Mouse (Mus musculus) small intestine, adult 2 months (tissue): ENCODE results near the gene Cited2.

Experiments
- CTCF ChIP-seq: fragments of 200-500 bp; IDR thresholded peaks from 2 replicates; pipeline ENCODE4 v1.5.1; 2012; ENCODE audit warnings: low read depth, mild to moderate bottlenecking, control low read depth, inconsistent platforms, low read length, moderate library complexity, mixed read lengths; ENCODE audit not compliant: insufficient replicate concordance, insufficient read length; ENCODE audit errors: extremely low read depth
- POLR2A ChIP-seq: fragments of 200-500 bp; IDR thresholded peaks from 2 replicates; pipeline ENCODE4 v1.6.1; 2012; ENCODE audit warnings: low read depth, mild to moderate bottlenecking, control low read depth, inconsistent platforms, low read length, moderate library complexity

DNA sequence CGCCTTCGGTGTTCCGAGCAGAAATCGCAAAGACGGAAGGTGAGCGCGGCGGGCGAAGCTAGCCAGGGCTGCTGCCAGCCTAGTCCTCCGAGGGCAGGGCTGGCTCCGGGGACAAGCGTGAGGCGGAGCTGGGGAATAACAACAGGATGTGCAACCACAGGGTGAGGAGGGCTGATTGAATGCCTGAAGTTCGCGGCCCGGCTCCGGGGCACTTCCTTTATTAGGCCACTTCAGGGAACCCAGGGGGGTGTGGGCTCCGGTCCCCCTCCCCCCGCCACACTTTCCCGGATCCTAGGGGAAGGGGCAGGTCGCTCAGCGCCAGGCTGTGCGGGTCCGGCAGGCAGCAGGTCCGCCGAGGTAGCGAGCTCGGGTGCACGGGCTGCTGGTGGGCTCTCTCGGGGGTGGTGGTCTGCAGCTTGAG, 413 bp downstream of the Cited2 start:
- TF ChIP-seq POLR2A = no peak
- TF ChIP-seq CTCF = no peak
